Mouse (Mus musculus): ENCODE measurements around the gene Zwilch.
"Not testable (repeated sequence)": the region's sequence is repeated elsewhere in the genome, so short reads cannot be mapped to it uniquely, and the experiment has no call there.

The Zwilch gene

GRCm38 (mm10) chr9:64172816-64173665, at the start of gene Zwilch, which contains the start of gene Rpl4:
Zwilch (minus strand) TSS chr9:64173104.
Rpl4 (plus strand) TSS chr9:64173375.
- in situ Hi-C loops (cut with MboI, MseI): no loop called here

GRCm38 (mm10) chr9:64222098-64222497, 49.2 kb upstream of the Zwilch start:
- in situ Hi-C loops (cut with MboI, MseI): no loop called here

- in situ Hi-C loops (cut with MboI, MseI): no loop called here
These were observed 48.6 kb upstream of the Zwilch start for GRCm38 (mm10) chr9:64221480-64221879.

- in situ Hi-C loops (cut with MboI, MseI): no loop called here
These were observed 47.7 kb upstream of the Zwilch start for GRCm38 (mm10) chr9:64220603-64221002.

GRCm38 (mm10) chr9:64219772-64220420, 47.0 kb upstream of the Zwilch start:
- in situ Hi-C loops (cut with MboI, MseI): no loop called here

GRCm38 (mm10) chr9:64219305-64219704, 46.4 kb upstream of the Zwilch start:
- in situ Hi-C loops (cut with MboI, MseI): no loop called here

GRCm38 (mm10) chr9:64217887-64218286, 45.0 kb upstream of the Zwilch start:
- in situ Hi-C loops (cut with MboI, MseI): no loop called here

GRCm38 (mm10) chr9:64216641-64217040, 43.7 kb upstream of the Zwilch start:
- in situ Hi-C loops (cut with MboI, MseI): no loop called here

GRCm38 (mm10) chr9:64216090-64216489, 43.2 kb upstream of the Zwilch start:
- in situ Hi-C loops (cut with MboI, MseI): no loop called here

GRCm38 (mm10) chr9:64214452-64214851, 41.5 kb upstream of the Zwilch start:
- in situ Hi-C loops (cut with MboI, MseI): no loop called here

- in situ Hi-C loops (cut with MboI, MseI): no loop called here
These were observed 34.7 kb upstream of the Zwilch start for GRCm38 (mm10) chr9:64207509-64208084.

- in situ Hi-C loops (cut with MboI, MseI): no loop called here
These were observed 30.0 kb upstream of the Zwilch start for GRCm38 (mm10) chr9:64202866-64203265.

- in situ Hi-C loops (cut with MboI, MseI): no loop called here
These were observed 29.4 kb upstream of the Zwilch start for GRCm38 (mm10) chr9:64202331-64202730.

- in situ Hi-C loops (cut with MboI, MseI): no loop called here
These were observed 27.0 kb upstream of the Zwilch start for GRCm38 (mm10) chr9:64199897-64200296.

- in situ Hi-C loops (cut with MboI, MseI): not testable (repeated sequence)
These were observed 26.0 kb upstream of the Zwilch start for GRCm38 (mm10) chr9:64198763-64199418.

- in situ Hi-C loops (cut with MboI, MseI): no loop called here
These were observed 25.3 kb upstream of the Zwilch start for GRCm38 (mm10) chr9:64198068-64198762.

GRCm38 (mm10) chr9:64197524-64197923, 24.6 kb upstream of the Zwilch start:
- in situ Hi-C loops (cut with MboI, MseI): no loop called here

GRCm38 (mm10) chr9:64195554-64195953, 22.6 kb upstream of the Zwilch start:
- in situ Hi-C loops (cut with MboI, MseI): no loop called here

GRCm38 (mm10) chr9:64193879-64194278, 21.0 kb upstream of the Zwilch start:
- in situ Hi-C loops (cut with MboI, MseI): no loop called here

GRCm38 (mm10) chr9:64184166-64184840, 11.4 kb upstream of the Zwilch start:
- in situ Hi-C loops (cut with MboI, MseI): loop anchor here (10.0 kb wide), 1 partner anchor 90 kb away; no protein-coding TSS in a partner anchor

GRCm38 (mm10) chr9:64183295-64183694, 10.4 kb upstream of the Zwilch start:
- in situ Hi-C loops (cut with MboI, MseI): loop anchor here (10.0 kb wide), 1 partner anchor 92 kb away; no protein-coding TSS in a partner anchor

Data from T-helper 1 cell (primary cell).